Mouse (Mus musculus) yolk sac, embryonic 10.5 days (tissue): ENCODE measurements around the gene Tekt4.

Source experiments
- DNase-seq: peaks from one replicate; pipeline ENCODE4 v3.0.0-alpha.2; 2017; ENCODE audit warnings: low spot score

Gene Tekt4

GRCm38 (mm10) chr17:25475946-25476744, 21.7 kb downstream of the Tekt4 start:
- DNase-seq = peak; percentile 28

GRCm38 (mm10) chr17:25480152-25480551, 25.7 kb downstream of the Tekt4 start:
- no peak for DNase-seq

GRCm38 (mm10) chr17:25480820-25481219, 26.4 kb downstream of the Tekt4 start:
- DNase-seq = no peak

GRCm38 (mm10) chr17:25482092-25482491, 27.7 kb downstream of the Tekt4 start:
- DNase-seq = no peak

- peak; percentile 6 for DNase-seq
Observed at GRCm38 (mm10) chr17:25497013-25497412, 42.6 kb downstream of the Tekt4 start, which contains the start of gene Sstr5. Gene Sstr5 (minus strand): TSS chr17:25497288.

- DNase-seq = no peak
Observed at GRCm38 (mm10) chr17:25502599-25502998, 48.2 kb downstream of the Tekt4 start.

- peak; percentile 48 for DNase-seq
Observed at GRCm38 (mm10) chr17:25507799-25508198, 53.4 kb downstream of the Tekt4 start.

- no peak for DNase-seq
Observed at GRCm38 (mm10) chr17:25508860-25509577, 54.6 kb downstream of the Tekt4 start.

GRCm38 (mm10) chr17:25510074-25510830, 55.8 kb downstream of the Tekt4 start:
- DNase-seq = no peak

- DNase-seq = no peak
Observed at GRCm38 (mm10) chr17:25511876-25512275, 57.5 kb downstream of the Tekt4 start.

GRCm38 (mm10) chr17:25514055-25514454, 59.6 kb downstream of the Tekt4 start:
- no peak for DNase-seq

GRCm38 (mm10) chr17:25516315-25516714, 61.9 kb downstream of the Tekt4 start:
- no peak for DNase-seq

- DNase-seq = no peak
Observed at GRCm38 (mm10) chr17:25518144-25518543, 63.7 kb downstream of the Tekt4 start.

GRCm38 (mm10) chr17:25519511-25519910, 65.1 kb downstream of the Tekt4 start:
- no peak for DNase-seq

- no peak for DNase-seq
Observed at GRCm38 (mm10) chr17:25520492-25520891, 66.1 kb downstream of the Tekt4 start.

GRCm38 (mm10) chr17:25522080-25522479, 67.7 kb downstream of the Tekt4 start:
- DNase-seq = no peak
